Mouse (Mus musculus) embryonic facial prominence, embryonic 11.5 days (tissue): ENCODE results near the gene Tns2. TPM values are rescaled to one million over a fixed set of nuclear protein-coding genes. Genes with fewer than 3 reads are reported as not detected.

ENCODE experiments used
- ATAC-seq: fragments of 200-750 bp; cut with Nextera tagmentation; replicated peaks from 2 replicates; pipeline ENCODE4 v1.8.0; 2017; ENCODE audit warnings: low read depth; ENCODE audit not compliant: insufficient number of reproducible peaks, low FRiP score, low TSS enrichment
- DNase-seq: peaks from one replicate; pipeline ENCODE4 v3.0.0-alpha.2; 2015; ENCODE audit warnings: low spot score
- H3K27ac ChIP-seq: fragments of 300-500 bp; sonication (generic); replicated peaks from 2 replicates; pipeline ENCODE4 v1.5.1; 2014; ENCODE audit warnings: mild to moderate bottlenecking, low read depth, low read length, control low read depth
- H3K27me3 ChIP-seq: fragments of 300-500 bp; sonication (generic); 2 replicates; pipeline ENCODE4 v1.6.1; 2014; ENCODE audit warnings: mild to moderate bottlenecking, low read length, moderate library complexity, mixed read lengths; ENCODE audit not compliant: control insufficient read depth, insufficient read depth
- H3K36me3 ChIP-seq: fragments of 300-500 bp; sonication (generic); replicated peaks from 2 replicates; pipeline ENCODE4 v1.6.1; 2014; ENCODE audit warnings: low read depth, mild to moderate bottlenecking, low read length, moderate library complexity, mixed read lengths; ENCODE audit not compliant: control insufficient read depth, insufficient read depth
- H3K4me1 ChIP-seq: fragments of 300-500 bp; sonication (generic); 2 replicates; pipeline ENCODE4 v1.6.1; 2014; ENCODE audit warnings: low read length, mixed read lengths; ENCODE audit not compliant: control insufficient read depth, insufficient read depth
- H3K4me2 ChIP-seq: fragments of 300-500 bp; sonication (generic); 2 replicates; pipeline ENCODE4 v1.6.1; 2014; ENCODE audit warnings: low read depth, mild to moderate bottlenecking, control low read depth, low read length, moderate library complexity
- H3K4me3 ChIP-seq: fragments of 300-500 bp; sonication (generic); 2 replicates; pipeline ENCODE4 v1.5.1; 2014; ENCODE audit warnings: low read depth, low read length, control low read depth
- H3K9ac ChIP-seq: fragments of 300-500 bp; sonication (generic); replicated peaks from 2 replicates; pipeline ENCODE4 v1.6.1; 2014; ENCODE audit warnings: mild to moderate bottlenecking, control low read depth, low read length
- H3K9me3 ChIP-seq: fragments of 300-500 bp; sonication (generic); replicated peaks from 2 replicates; pipeline ENCODE4 v1.6.1; 2016; ENCODE audit warnings: mild to moderate bottlenecking, low read length, inconsistent platforms, mixed read lengths; ENCODE audit not compliant: control insufficient read depth
- WGBS: fragments of 180-500 bp; shearing (Covaris S2); extraction: QIAGEN DNeasy Blood & Tissue Kit; methylation state at CpG from one replicate; pipeline ENCODE4 v1.1.7; 2014; 5-methylcytosine and 5-hydroxymethylcytosine counted together
- polyA plus RNA-seq: library from polyadenylated mRNA; unstranded; fragments of >200 nt; fragmentation: Nextera tagmentation; extraction: Ambion mirVana; gene quantifications from 2 replicates; pipeline ENCODE4 v1.2.1, GENCODE M21; 2014

The Tns2 gene
- polyA plus RNA-seq, 1 experiment from 2014 or later, result 14.0 TPM

DNA sequence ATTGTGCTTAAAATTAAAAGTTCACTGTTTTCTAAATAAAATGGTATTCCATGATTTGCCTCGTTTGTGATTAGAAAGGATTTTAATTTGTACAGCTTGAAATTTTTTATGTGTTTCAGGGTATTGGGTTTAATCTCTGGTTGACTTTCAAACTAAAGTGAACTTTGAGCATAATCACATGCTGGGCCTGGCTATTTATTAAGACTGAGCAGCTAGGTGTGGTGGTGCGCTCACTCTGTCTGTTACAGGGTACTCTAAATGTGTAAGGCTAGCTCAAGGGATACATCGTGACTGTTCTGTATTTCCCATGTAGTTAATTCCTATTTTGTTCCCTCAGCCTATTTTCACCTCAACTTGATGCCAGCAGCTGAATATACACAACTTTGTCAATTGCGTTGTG lies 18.1 kb upstream of the Tns2 start:
- no peak overlapping the region for H3K4me3 ChIP-seq
- no peaks in the 10 kb centered on the region for H3K27me3 ChIP-seq
- H3K9ac ChIP-seq, result no peak overlapping the region
- no peaks in the 10 kb centered on the region for H3K9me3 ChIP-seq
- DNase-seq (no peak), ATAC-seq (no peak)
- no peaks in the 10 kb centered on the region for H3K4me1 ChIP-seq
- no peak overlapping the region for H3K27ac ChIP-seq
- H3K36me3 ChIP-seq, result no peaks in the 10 kb centered on the region; the same call in 1 of the 2 replicates
- no peak overlapping the region for H3K4me2 ChIP-seq
- WGBS, result 88% methylated on average over 4 of the region's 4 CpGs

DNA sequence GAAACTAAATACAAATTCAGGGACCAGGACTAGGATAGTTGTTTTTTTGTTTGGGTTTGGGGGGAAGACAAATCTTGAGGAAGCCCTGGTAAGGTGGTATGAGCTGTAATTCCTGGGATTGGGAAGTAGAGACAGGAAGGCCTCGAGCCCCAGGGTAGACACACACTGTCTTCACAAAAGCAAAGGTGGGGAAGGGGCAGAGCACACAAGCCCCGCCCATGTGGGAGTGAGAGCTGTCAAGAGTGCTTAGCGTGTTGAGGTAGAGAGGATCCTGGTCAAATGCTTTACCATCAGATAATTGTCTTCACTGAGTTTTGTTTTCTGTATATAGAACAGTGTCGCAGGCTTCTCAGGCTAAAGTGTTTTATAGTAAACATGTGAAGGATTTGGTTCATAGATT lies 17.2 kb upstream of the Tns2 start:
- Histone ChIP-seq H3K36me3 (peaks cover 4% of the 10 kb centered on the region), H3K9me3 (no peaks in the 10 kb centered on the region), H3K4me3 (no peak overlapping the region), H3K9ac (no peak overlapping the region), H3K27me3 (no peaks in the 10 kb centered on the region), H3K27ac (no peak overlapping the region), H3K4me1 (no peaks in the 10 kb centered on the region), H3K4me2 (no peak overlapping the region)
- WGBS, result 85% methylated on average over 4 of the region's 4 CpGs
- no peak for ATAC-seq
- no peak for DNase-seq

- Histone ChIP-seq H3K27me3 (no peaks in the 10 kb centered on the region), H3K9me3 (no peaks in the 10 kb centered on the region), H3K4me2 (no peak overlapping the region), H3K4me3 (no peak overlapping the region), H3K36me3 (peaks cover 23% of the 10 kb centered on the region), H3K9ac (no peak overlapping the region), H3K27ac (no peak overlapping the region), H3K4me1 (no peaks in the 10 kb centered on the region)
- WGBS, result 82% methylated on average over 12 of the region's 12 CpGs
- DNase-seq (no peak), ATAC-seq (no peak)
Observed at GRCm38 (mm10) chr15:102089914-102090585, 10.2 kb upstream of the Tns2 start.

DNA sequence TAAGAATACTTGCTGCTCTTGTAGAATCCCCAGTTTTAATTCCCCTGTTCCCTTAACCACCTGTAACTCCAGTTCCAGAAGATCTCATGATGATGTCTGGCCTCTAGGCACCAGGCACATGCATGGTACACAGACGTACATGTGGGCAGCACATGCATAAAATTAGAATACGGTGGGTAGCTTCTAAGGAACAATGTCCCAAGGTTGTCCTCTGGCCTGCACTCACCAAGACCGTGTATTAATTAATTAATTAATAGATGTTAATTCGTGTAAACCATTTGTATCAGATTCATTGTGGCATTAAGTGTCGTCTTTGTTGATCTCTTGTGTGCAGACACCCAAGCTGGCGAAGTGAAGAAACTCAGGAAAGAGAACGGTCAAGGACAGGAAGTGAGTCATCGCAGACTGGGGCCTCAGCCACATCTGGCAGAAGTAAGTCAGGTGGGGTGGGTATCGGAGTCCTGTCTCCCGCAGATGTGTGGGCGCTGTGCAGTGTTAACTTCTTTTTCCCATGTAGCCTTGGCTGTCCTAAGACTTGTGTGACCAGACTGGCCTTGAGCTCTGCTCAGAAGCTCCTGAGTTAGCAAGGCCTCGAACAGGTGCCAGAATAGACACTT lies 9.0 kb upstream of the Tns2 start:
- Histone ChIP-seq H3K4me3 (no peak overlapping the region), H3K4me2 (no peak overlapping the region), H3K9me3 (no peaks in the 10 kb centered on the region), H3K27me3 (no peaks in the 10 kb centered on the region), H3K9ac (no peak overlapping the region), H3K27ac (no peak overlapping the region), H3K4me1 (no peaks in the 10 kb centered on the region), H3K36me3 (peaks cover 31% of the 10 kb centered on the region)
- 86% methylated on average over 12 of the region's 12 CpGs for WGBS
- ATAC-seq (no peak), DNase-seq (no peak)

- peaks cover 31% of the 10 kb centered on the region for H3K36me3 ChIP-seq
- WGBS, result 80% methylated on average over 1 of the region's 1 CpGs
- no peak overlapping the region for H3K4me3 ChIP-seq
- ATAC-seq, result no peak
- no peaks in the 10 kb centered on the region for H3K27me3 ChIP-seq
- no peaks in the 10 kb centered on the region for H3K9me3 ChIP-seq
- no peak overlapping the region for H3K4me2 ChIP-seq
- H3K4me1 ChIP-seq, result no peaks in the 10 kb centered on the region
- DNase-seq, result no peak
- H3K9ac ChIP-seq, result no peak overlapping the region
- no peak overlapping the region for H3K27ac ChIP-seq
Observed at GRCm38 (mm10) chr15:102091688-102092087, 8.5 kb upstream of the Tns2 start.

- H3K4me2 ChIP-seq, result no peak overlapping the region
- H3K36me3 ChIP-seq, result peaks cover 30% of the 10 kb centered on the region
- H3K27me3 ChIP-seq, result no peaks in the 10 kb centered on the region
- no peak overlapping the region for H3K4me3 ChIP-seq
- H3K9me3 ChIP-seq, result no peaks in the 10 kb centered on the region
- H3K9ac ChIP-seq, result no peak overlapping the region
- WGBS, result 88% methylated on average over 4 of the region's 4 CpGs
- no peak overlapping the region for H3K27ac ChIP-seq
- H3K4me1 ChIP-seq, result no peaks in the 10 kb centered on the region
- DNase-seq (no peak), ATAC-seq (no peak)
Observed at GRCm38 (mm10) chr15:102092222-102092621, 8.0 kb upstream of the Tns2 start.

DNA sequence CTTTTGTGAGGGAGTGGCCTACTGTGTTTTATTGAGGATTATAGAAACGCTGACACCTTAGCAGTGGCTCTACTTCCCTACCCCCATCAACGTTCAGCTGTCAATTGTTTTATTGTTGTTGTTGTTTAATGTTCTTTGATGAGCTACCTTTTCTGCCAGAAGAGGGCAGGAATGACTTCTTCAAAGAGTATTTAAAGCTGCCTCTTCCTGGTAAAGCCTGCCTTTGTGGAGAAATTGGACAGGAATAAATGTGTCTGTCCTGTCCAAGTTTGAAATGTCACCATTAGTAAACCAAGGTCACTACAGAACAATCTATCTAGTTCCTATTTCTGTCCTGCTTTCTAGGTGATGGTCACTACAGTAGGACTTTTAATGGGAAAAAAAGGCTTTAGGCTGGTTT lies 6.1 kb upstream of the Tns2 start:
- Histone ChIP-seq H3K36me3 (peaks cover 25% of the 10 kb centered on the region), H3K9me3 (no peaks in the 10 kb centered on the region), H3K27me3 (no peaks in the 10 kb centered on the region), H3K9ac (no peak overlapping the region), H3K27ac (no peak overlapping the region), H3K4me2 (no peak overlapping the region), H3K4me3 (no peak overlapping the region), H3K4me1 (peaks cover 3% of the 10 kb centered on the region; the same call in 1 of the 2 replicates)
- ATAC-seq, result no peak
- 71% methylated on average over 2 of the region's 2 CpGs for WGBS
- no peak for DNase-seq

GRCm38 (mm10) chr15:102094988-102095387 lies 5.2 kb upstream of the Tns2 start:
- DNase-seq (no peak), ATAC-seq (no peak)
- Histone ChIP-seq H3K27ac (no peak overlapping the region), H3K27me3 (no peaks in the 10 kb centered on the region), H3K36me3 (peaks cover 25% of the 10 kb centered on the region), H3K9ac (no peak overlapping the region), H3K4me3 (no peak overlapping the region), H3K4me1 (peaks cover 5% of the 10 kb centered on the region; the same call in 1 of the 2 replicates), H3K4me2 (no peak overlapping the region), H3K9me3 (no peaks in the 10 kb centered on the region)
- 88% methylated on average over 16 of the region's 16 CpGs for WGBS
